Mouse (Mus musculus) cerebellum, adult 2 months (tissue): Measurements from ENCODE around the gene Rnf220.

Experiments
- CTCF ChIP-seq: fragments of 200-500 bp; IDR thresholded peaks from 2 replicates; pipeline ENCODE4 v1.5.1; 2011; ENCODE audit warnings: low read depth, mild to moderate bottlenecking, control low read depth, low read length, moderate library complexity, borderline replicate concordance; ENCODE audit not compliant: insufficient read depth
- POLR2A ChIP-seq: fragments of 200-500 bp; IDR thresholded peaks from 2 replicates; pipeline ENCODE4 v1.6.1; 2011; ENCODE audit warnings: low read length, control low read depth, borderline replicate concordance; ENCODE audit not compliant: insufficient read depth

GRCm38 (mm10) chr4:117313085-117313424 is 183.8 kb downstream of the Rnf220 start:
- peak; percentile 9; the same call in 1 of the 2 replicates for TF ChIP-seq CTCF
- TF ChIP-seq POLR2A = no peak
